Mouse (Mus musculus) liver, embryonic 11.5 days (tissue): ENCODE data around the gene Rnf186. TPM values are rescaled to one million over a fixed set of nuclear protein-coding genes. Genes with fewer than 3 reads are reported as not detected.
A peak's percentile ranks its signal among the peaks of the same experiment; 100 is the strongest.

Experiments
- ATAC-seq: fragments of 200-750 bp; cut with Nextera tagmentation; replicated peaks from 2 replicates; pipeline ENCODE4 v1.8.0; 2017; ENCODE audit warnings: moderate number of reproducible peaks, mild to moderate bottlenecking, moderate TSS enrichment, moderate library complexity; ENCODE audit not compliant: low FRiP score
- DNase-seq: peaks from one replicate; pipeline ENCODE4 v3.0.0-alpha.2; 2017; ENCODE audit warnings: low spot score
- H3K27ac ChIP-seq: fragments of 300-500 bp; sonication (generic); 2 replicates; pipeline ENCODE4 v1.5.1; 2014; ENCODE audit warnings: mild to moderate bottlenecking, low read depth, low read length, control low read depth
- H3K27me3 ChIP-seq: fragments of 300-500 bp; sonication (generic); replicated peaks from 2 replicates; pipeline ENCODE4 v1.6.1; 2014; ENCODE audit warnings: low read length, mixed read lengths; ENCODE audit not compliant: control insufficient read depth, insufficient read depth
- H3K36me3 ChIP-seq: fragments of 300-500 bp; sonication (generic); 2 replicates; pipeline ENCODE4 v1.6.1; 2014; ENCODE audit warnings: mild to moderate bottlenecking, low read length, moderate library complexity, mixed read lengths; ENCODE audit not compliant: control insufficient read depth, insufficient read depth
- H3K4me1 ChIP-seq: fragments of 300-500 bp; sonication (generic); replicated peaks from 2 replicates; pipeline ENCODE4 v1.6.1; 2014; ENCODE audit warnings: low read length, mixed read lengths; ENCODE audit not compliant: control insufficient read depth, insufficient read depth
- H3K4me2 ChIP-seq: fragments of 300-500 bp; sonication (generic); 2 replicates; pipeline ENCODE4 v1.6.1; 2014; ENCODE audit warnings: mild to moderate bottlenecking, control low read depth, moderate library complexity
- H3K4me3 ChIP-seq: fragments of 300-500 bp; sonication (generic); 2 replicates; pipeline ENCODE4 v1.5.1; 2014; ENCODE audit warnings: low read depth, low read length, control low read depth
- H3K9ac ChIP-seq: fragments of 300-500 bp; sonication (generic); 2 replicates; pipeline ENCODE4 v1.6.1; 2014; ENCODE audit warnings: low read depth, low read length, control low read depth
- H3K9me3 ChIP-seq: fragments of 300-500 bp; sonication (generic); 2 replicates; pipeline ENCODE4 v1.6.1; 2016; ENCODE audit warnings: low read length, inconsistent platforms, mixed read lengths; ENCODE audit not compliant: control insufficient read depth
- WGBS: fragments of 180-500 bp; shearing (Covaris S2); extraction: QIAGEN DNeasy Blood & Tissue Kit; methylation state at CpG from one replicate; pipeline ENCODE4 v1.1.7; 2014; 5-methylcytosine and 5-hydroxymethylcytosine counted together
- polyA plus RNA-seq: library from polyadenylated mRNA; unstranded; fragments of >200 nt; fragmentation: Nextera tagmentation; extraction: Ambion mirVana; gene quantifications from 2 replicates; pipeline ENCODE4 v1.2.1, GENCODE M21; 2014

Rnf186 gene
- polyA plus RNA-seq, 1 experiment from 2014 or later: not detected

DNA sequence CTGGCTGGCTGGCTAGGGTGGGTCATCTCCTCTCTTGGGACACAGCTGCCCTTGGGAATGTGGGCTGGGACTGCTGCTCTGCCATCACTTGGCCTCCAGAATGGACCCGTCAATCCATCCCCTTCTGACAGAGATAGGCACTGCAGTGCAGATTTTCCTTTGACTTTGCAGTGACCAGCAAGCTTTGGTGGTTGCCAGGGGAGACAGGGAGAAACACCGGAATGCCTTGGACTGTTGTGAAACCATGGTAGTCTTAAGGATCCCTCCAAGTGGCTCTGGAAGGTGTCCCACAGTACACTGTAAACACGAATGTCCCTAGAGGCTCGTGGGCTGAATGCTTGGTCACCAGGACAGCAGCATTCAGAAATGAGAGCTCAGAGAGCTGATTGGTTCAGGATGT is 27.4 kb upstream of the Rnf186 start:
- ATAC-seq (no peak), DNase-seq (no peak)
- Histone ChIP-seq H3K4me2 (no peak overlapping the region), H3K9ac (no peak overlapping the region), H3K27me3 (no peaks in the 10 kb centered on the region), H3K27ac (no peak overlapping the region), H3K4me3 (no peak overlapping the region), H3K36me3 (no peaks in the 10 kb centered on the region), H3K9me3 (no peaks in the 10 kb centered on the region), H3K4me1 (no peaks in the 10 kb centered on the region)
- WGBS: 68% methylated on average over 4 of the region's 4 CpGs

DNA sequence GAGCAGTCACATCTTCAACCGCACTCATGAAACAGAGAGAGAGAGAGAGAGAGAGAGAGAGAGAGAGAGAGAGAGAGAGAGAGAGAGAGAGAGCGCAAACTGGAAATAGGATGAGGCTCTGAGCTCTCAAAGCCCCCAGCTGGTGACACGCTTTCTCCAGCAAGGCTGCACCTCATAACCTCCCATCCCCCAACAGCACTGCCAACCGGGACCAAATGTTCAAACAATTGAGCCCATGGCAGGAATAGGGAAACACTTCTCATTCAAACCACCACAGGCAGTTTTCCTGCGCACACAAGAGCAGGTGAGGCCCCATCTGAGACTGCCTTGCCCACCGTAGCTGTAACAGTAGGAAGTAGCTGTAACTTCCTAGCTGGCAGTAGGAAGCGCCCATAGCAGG is 25.5 kb upstream of the Rnf186 start:
- WGBS: 30% methylated on average over 7 of the region's 7 CpGs
- no peaks in the 10 kb centered on the region for H3K36me3 ChIP-seq

DNA sequence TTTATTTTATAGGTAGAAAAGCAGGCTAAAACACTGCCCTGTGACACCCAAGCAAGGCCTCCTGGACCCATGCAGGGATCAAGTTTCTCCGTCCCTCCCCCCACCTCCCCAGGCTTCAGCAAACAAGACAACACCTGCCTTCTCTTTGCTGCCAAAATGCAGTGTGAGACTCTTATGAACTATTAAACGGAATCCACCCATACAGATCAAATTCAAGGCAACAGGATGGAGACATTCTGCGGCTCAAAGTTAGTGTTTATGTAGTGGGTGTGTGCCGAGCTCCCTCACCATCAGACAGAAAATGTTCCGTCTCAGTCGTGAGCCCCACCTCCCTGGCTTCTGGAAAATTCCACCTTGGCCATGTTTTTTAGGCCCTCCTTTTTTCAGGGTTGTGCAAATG is 24.9 kb upstream of the Rnf186 start:
- Histone ChIP-seq H3K36me3 (no peaks in the 10 kb centered on the region), H3K9ac (no peak overlapping the region), H3K4me2 (no peak overlapping the region), H3K27me3 (no peaks in the 10 kb centered on the region), H3K4me3 (no peak overlapping the region), H3K9me3 (no peaks in the 10 kb centered on the region), H3K4me1 (no peaks in the 10 kb centered on the region), H3K27ac (no peak overlapping the region)
- 60% methylated on average over 6 of the region's 6 CpGs for WGBS
- DNase-seq (no peak), ATAC-seq (no peak)

More for the DNA sequence above, 25.5 kb upstream of the Rnf186 start:
- Histone ChIP-seq H3K27ac (no peak overlapping the region), H3K9me3 (no peaks in the 10 kb centered on the region), H3K4me3 (no peak overlapping the region), H3K4me2 (no peak overlapping the region), H3K27me3 (no peaks in the 10 kb centered on the region), H3K4me1 (no peaks in the 10 kb centered on the region), H3K9ac (no peak overlapping the region)
- DNase-seq (no peak), ATAC-seq (no peak)

DNA sequence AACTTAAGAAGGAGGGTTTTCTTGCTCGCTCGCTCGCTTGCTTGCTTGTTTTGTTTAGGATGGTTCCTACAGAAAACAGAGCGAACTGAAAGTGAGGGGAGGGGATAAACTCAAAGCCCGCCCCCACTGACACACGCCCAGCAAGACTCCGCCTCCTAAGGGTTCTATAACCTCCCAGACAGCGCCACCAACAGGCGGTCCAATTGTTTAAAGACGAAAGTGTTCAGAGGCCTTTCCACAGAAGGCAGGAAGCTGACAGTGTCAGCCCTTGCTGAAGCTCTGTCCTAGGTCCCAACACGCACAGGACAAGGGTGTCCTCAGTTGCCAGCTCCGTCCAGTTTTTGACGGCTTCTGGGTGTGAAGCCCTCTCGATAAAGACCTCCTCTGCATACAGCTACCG is 23.2 kb upstream of the Rnf186 start:
- WGBS: 19% methylated on average over 15 of the region's 15 CpGs
- H3K9ac ChIP-seq: no peak overlapping the region
- ATAC-seq: peak; percentile 76

DNA sequence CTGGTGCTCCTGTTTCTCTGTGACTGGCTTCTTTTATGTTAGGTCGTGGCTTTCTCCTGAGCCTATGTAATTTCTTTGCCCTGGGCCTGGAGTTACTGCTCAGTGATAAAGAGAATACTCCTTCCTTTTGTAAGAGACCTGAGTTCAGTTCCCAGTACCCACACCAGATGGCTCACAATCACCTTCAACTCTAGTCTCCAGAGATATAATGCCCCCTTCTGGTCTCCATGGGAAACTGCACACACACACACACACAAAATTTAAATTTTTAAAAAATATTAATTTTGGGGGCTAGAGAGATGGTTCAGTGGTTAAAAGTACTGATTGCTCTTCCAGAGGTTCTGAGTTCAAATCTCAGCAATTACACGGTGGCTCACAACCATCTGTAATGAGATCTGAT is 18.7 kb upstream of the Rnf186 start:
- WGBS: 79% methylated on average over 2 of the region's 2 CpGs
- Histone ChIP-seq H3K9me3 (no peaks in the 10 kb centered on the region), H3K27me3 (no peaks in the 10 kb centered on the region), H3K4me2 (no peak overlapping the region), H3K27ac (no peak overlapping the region), H3K36me3 (no peaks in the 10 kb centered on the region), H3K4me1 (no peaks in the 10 kb centered on the region), H3K4me3 (no peak overlapping the region), H3K9ac (no peak overlapping the region)
- no peak for DNase-seq
- no peak for ATAC-seq

More for the DNA sequence above, 23.2 kb upstream of the Rnf186 start:
- no peaks in the 10 kb centered on the region for H3K4me1 ChIP-seq
- peak; percentile 65 for DNase-seq
- H3K36me3 ChIP-seq: no peaks in the 10 kb centered on the region
- H3K4me3 ChIP-seq: peak overlapping the region; percentile 26
- H3K4me2 ChIP-seq: peak overlapping the region; percentile 33
- no peaks in the 10 kb centered on the region for H3K9me3 ChIP-seq
- H3K27ac ChIP-seq: no peak overlapping the region
- no peaks in the 10 kb centered on the region for H3K27me3 ChIP-seq

DNA sequence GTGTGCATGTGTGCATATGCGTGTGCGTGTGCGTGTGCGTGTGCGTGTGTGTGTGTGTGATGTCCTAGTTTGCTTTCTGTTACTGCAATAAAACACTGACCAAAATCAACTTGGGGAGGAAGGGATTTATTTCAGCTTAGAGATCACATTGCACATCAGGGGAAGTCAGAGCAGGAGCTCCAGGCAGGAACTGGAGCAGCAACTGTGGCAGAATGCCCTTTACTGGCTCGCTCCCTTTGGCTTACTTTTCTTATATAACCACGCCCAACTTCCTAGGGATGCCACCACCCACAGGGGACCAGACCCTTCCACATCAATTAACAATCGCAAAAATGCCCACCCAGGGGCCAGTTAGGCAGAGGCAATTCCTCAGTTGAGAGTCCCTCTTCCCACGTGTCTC is 8.3 kb upstream of the Rnf186 start:
- Histone ChIP-seq H3K4me3 (no peak overlapping the region), H3K9ac (no peak overlapping the region), H3K9me3 (no peaks in the 10 kb centered on the region), H3K27ac (no peak overlapping the region), H3K4me2 (no peak overlapping the region), H3K4me1 (no peaks in the 10 kb centered on the region), H3K27me3 (no peaks in the 10 kb centered on the region), H3K36me3 (no peaks in the 10 kb centered on the region)
- 84% methylated on average over 9 of the region's 9 CpGs for WGBS
- no peak for DNase-seq
- ATAC-seq: no peak

DNA sequence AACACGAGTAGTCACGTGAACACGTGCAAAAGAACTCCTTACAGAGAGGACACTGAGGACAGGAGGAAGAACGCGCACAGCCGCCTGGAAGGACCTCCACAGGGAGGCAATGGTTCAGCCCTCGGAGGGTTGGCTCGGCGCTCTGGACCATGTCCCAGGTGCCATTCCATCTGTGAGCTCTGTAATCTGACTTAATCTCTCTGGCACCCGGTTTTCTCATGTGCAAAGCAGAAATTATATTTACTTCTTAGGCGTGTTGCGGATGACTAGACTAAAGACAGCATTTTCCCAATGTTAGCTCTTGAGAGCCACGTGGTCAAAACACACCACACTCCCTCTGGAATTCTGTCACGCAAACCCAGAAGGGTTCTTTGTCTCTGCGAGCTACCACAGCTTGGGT is 7.8 kb upstream of the Rnf186 start:
- Histone ChIP-seq H3K36me3 (no peaks in the 10 kb centered on the region), H3K4me2 (no peak overlapping the region), H3K27me3 (no peaks in the 10 kb centered on the region), H3K4me1 (no peaks in the 10 kb centered on the region), H3K27ac (no peak overlapping the region), H3K9ac (no peak overlapping the region), H3K4me3 (no peak overlapping the region), H3K9me3 (no peaks in the 10 kb centered on the region)
- no peak for DNase-seq
- WGBS: 79% methylated on average over 15 of the region's 15 CpGs
- ATAC-seq: no peak

DNA sequence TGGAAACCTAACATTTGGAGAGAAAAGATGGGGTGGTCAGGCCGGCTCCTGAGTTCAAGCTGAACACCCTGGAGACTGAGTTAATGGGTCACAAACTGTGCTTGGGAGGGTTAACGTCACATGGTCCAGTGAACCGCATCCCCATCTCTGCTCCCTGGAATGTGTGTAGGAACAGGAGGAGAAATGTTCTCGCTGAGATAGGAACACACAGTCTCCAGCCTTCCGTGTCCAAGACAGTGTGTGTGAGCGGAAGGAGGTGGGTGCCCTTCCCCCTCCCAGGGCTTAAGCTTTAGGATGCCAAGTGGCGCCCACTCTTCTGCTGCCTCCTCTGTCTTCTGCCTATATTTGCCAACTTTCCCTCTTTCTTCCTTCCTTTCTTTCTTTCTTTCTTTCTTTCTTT is 7.0 kb upstream of the Rnf186 start:
- Histone ChIP-seq H3K4me3 (no peak overlapping the region), H3K9me3 (no peaks in the 10 kb centered on the region), H3K4me1 (no peaks in the 10 kb centered on the region), H3K4me2 (no peak overlapping the region), H3K27ac (no peak overlapping the region), H3K9ac (no peak overlapping the region), H3K27me3 (no peaks in the 10 kb centered on the region), H3K36me3 (no peaks in the 10 kb centered on the region)
- ATAC-seq (no peak), DNase-seq (no peak)
- WGBS: 76% methylated on average over 7 of the region's 7 CpGs

DNA sequence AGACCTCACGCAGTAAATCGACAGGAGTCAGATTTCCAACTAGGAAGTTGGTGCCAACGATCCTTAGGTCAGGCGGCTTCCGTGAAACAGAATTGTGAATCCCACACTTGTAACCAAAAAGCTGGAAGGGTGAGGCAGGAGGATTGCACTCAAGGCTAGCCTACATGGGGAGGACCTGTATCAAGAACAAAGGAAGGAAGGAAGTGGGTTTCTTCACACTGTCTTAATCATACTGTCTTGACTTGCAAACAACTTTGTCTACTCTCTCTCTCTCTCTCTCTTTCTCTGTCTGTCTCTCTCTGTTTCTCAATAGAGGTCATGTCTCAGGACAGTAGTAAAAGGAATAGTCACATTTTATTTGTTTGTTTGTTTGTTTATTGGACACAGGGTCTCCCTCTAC is 4.2 kb upstream of the Rnf186 start:
- Histone ChIP-seq H3K4me2 (no peak overlapping the region), H3K36me3 (no peaks in the 10 kb centered on the region), H3K27ac (no peak overlapping the region), H3K27me3 (no peaks in the 10 kb centered on the region), H3K9ac (no peak overlapping the region), H3K4me3 (no peak overlapping the region), H3K9me3 (no peaks in the 10 kb centered on the region), H3K4me1 (no peaks in the 10 kb centered on the region)
- WGBS: 67% methylated on average over 5 of the region's 5 CpGs
- ATAC-seq (no peak), DNase-seq (no peak)
